Mouse (Mus musculus) neutrophil, adult 5-6 weeks (primary cell): Measurements from ENCODE around the gene Btn1a1. TPM values are rescaled to one million over a fixed set of nuclear protein-coding genes. Genes with fewer than 3 reads are reported as not detected.

Experiments used
- ATAC-seq: fragments of 151-379, 151-347 bp; 2 replicates; pipeline ENCODE4 v1.8.0; 2017; ENCODE audit warnings: mild to moderate bottlenecking, moderate TSS enrichment; ENCODE audit not compliant: insufficient number of reproducible peaks, poor library complexity, low FRiP score, severe bottlenecking; ENCODE audit errors: extremely low read depth
- total RNA-seq: library from RNA; stranded (forward); fragments of 200-1000 nt; gene quantifications from 2 replicates; pipeline ENCODE4 v1.2.3, GENCODE M21; 2017

Btn1a1 gene
- total RNA-seq, 1 experiment from 2014 or later: not detected

DNA sequence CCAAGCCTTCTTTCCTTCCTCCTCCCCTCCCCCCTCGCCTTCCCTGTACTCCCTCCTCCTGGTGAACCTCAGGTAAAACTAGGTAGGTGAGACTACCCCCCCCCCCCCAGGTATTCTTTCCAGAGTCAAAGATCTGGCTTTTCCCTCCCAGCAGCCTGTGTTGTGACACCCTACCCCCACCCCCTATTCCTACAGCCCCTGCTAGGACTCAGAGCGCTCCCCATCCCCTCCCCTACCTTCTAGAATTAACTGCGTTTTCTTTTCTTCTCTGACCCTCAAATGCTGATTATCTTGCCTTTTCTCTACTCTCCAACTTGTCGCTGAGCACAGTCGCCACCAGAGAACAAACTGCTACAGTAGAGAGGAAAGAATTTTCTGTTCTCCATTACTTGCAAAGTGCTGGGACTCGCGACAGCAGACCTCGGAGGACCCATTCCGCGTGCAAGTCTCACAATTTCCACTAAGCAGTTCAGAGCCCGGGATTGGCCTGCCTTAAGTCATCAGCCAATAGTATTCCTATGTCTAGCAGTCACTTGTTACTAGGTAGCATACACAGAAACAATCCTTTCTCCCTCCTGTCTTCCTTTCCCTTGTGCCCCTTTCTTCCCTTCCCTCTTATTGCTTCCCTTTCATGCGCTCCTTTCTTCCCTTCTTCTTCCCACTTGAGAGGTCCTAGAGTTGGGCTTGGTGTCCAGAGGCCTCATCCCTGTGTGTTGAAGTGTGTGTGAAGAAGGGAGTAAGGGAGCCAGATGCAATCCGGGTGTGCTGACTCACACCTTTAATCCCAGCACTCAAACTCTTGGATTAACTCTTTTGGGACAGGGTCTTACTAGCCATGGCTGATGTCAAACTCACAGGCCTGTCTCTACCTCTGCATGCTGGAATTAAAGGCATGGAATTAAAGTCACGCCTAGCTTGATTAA lies 23.0 kb upstream of the Btn1a1 start, which contains the start of gene Btn2a2:
Btn2a2 (minus strand) TSS at position 458 of the 923 bp plus-strand sequence.
- peak; percentile 86 for ATAC-seq

GRCm38 (mm10) chr13:23485271-23485670 lies 19.6 kb upstream of the Btn1a1 start:
- no peak for ATAC-seq

DNA sequence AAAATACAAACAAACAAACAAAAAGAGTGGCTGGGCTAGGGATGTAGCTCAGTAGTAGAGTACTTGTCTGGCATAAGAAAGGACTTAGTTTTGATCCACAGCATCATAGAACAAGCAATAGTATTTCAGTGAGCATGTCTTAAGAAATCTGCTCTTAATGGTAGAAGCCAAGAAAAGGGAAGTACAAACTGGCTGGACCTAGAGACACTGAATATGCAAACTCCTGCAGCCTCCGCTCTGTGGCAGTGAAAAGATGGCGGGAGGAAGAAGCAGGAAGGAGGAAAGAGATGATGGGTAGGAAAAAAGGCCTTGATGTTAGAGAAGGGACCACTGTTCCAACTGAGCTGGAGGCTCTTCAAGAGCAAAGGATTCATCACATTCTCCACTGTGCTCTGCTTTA lies 17.5 kb upstream of the Btn1a1 start:
- no peak for ATAC-seq

GRCm38 (mm10) chr13:23475658-23476057 lies 10.0 kb upstream of the Btn1a1 start:
- no peak for ATAC-seq

- no peak for ATAC-seq
Measured at GRCm38 (mm10) chr13:23466911-23467310, 1.2 kb upstream of the Btn1a1 start.

GRCm38 (mm10) chr13:23466306-23466705 lies 605 bp upstream of the Btn1a1 start:
- no peak for ATAC-seq

DNA sequence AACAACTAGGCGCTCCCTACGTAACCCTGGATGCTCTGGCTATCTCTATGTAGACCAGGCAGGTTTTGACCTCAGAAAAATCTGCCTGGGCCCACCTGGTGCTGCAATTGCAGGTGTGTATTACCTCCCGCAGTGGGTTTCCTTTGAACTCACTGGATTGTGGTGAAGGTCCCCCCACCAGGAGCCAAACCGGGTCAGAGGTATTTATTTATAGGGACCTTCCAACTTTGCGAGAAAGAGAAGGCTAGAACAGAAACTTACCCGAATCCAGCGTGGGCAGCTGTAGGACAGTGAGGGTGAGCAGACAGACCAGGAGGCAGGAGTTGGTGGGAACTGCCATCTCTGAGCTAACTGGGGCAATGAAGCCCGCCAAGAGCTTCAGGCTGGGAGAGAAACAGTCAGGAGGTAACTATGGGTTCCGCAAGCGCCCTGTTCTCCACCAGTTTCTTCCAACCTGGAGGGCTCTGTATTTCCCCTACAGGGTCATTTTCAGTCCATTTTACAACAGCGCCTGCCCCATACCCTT lies 797 bp downstream of the Btn1a1 start:
- ATAC-seq: no peak

DNA sequence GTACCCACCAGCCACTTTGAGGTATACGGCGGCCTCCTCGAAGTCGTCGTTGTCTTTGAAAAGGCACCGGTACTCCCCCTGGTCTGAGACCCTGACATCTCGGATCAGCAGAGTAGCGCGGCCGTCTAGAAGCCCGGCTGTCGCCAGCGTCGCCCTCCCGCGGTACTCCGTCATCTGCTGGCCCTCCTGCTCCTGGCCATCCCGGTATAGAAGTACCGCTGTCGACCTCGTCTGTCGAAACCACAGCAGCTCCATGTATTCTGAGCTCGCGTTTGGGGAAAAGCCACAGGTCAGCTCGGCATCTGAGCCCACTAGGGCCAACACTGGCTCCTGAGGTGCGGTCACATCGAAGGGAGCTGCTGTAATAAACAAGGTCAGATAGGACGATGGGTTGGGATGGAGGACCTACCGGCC lies 1.5 kb downstream of the Btn1a1 start:
- ATAC-seq: peak; percentile 43; the same call in 1 of the 2 replicates

GRCm38 (mm10) chr13:23463381-23464223 lies 2.1 kb downstream of the Btn1a1 start:
- no peak for ATAC-seq

DNA sequence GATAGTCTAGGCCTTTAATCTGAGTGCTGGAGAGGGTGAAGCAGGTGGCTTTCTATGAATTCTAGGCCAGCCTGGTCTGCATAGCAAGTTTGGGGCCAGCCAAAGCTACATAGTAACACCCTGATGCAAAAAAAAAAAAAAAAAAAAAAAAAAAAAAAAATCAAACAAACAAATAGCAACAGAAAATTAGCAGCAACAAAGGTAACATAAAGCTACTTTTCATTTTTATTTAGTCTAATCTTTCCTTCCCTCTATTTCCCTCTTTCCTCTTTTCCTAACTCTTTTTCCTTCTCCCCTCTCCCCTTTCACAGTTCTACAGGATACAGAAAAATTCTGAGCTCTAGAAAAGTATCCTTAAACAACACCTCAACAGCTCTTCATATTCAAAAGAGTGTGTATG lies 3.0 kb downstream of the Btn1a1 start:
- ATAC-seq: no peak

DNA sequence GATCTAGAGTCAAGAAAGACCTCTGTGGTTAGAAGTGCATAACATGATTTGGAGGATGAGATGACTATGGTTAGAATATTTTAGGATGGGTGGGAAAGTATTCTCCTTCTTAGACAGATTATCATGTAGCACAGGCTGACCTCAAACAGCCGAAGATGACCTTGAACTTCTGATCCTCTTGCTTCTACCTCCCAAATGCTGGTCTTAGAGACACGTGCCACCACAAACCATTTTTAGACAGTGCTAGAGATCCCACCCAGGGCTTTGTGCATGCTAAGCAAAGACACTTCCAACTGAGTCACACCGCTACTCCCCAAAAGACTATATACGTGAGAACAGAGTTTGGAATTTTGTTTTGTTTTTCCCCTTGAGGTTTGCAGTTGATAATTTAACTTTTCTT lies 3.6 kb downstream of the Btn1a1 start:
- ATAC-seq: no peak

GRCm38 (mm10) chr13:23459264-23459846 lies 6.3 kb downstream of the Btn1a1 start:
- no peak for ATAC-seq

GRCm38 (mm10) chr13:23453926-23454325 lies 11.8 kb downstream of the Btn1a1 start:
- ATAC-seq: no peak

GRCm38 (mm10) chr13:23453362-23453862 lies 12.3 kb downstream of the Btn1a1 start:
- ATAC-seq: peak; percentile 47

GRCm38 (mm10) chr13:23450398-23450797 lies 15.3 kb downstream of the Btn1a1 start:
- no peak for ATAC-seq

- no peak for ATAC-seq
Measured at GRCm38 (mm10) chr13:23449235-23450095, 16.2 kb downstream of the Btn1a1 start.

GRCm38 (mm10) chr13:23448758-23449157 lies 16.9 kb downstream of the Btn1a1 start:
- ATAC-seq: no peak

- peak; percentile 47; the same call in 1 of the 2 replicates for ATAC-seq
Measured at GRCm38 (mm10) chr13:23446498-23446952, 19.2 kb downstream of the Btn1a1 start.
